Mouse (Mus musculus) thymus, postnatal 25 days (tissue): Measurements from ENCODE around the gene Nrip1.
"Not testable (repeated sequence)": the region's sequence is repeated elsewhere in the genome, so short reads cannot be mapped to it uniquely, and the experiment has no call there.

Experiments
- DNase-seq: peaks from one replicate; pipeline ENCODE4 v3.0.0; 2022

Nrip1 gene

GRCm38 (mm10) chr16:76373671-76374091 is at the start of gene Nrip1:
Nrip1 (minus strand) TSS chr16:76373827.
- DNase-seq, result peak; percentile 57

- DNase-seq, result no peak
Observed at GRCm38 (mm10) chr16:76422531-76422930, 48.9 kb upstream of the Nrip1 start.

- DNase-seq, result no peak
Observed at GRCm38 (mm10) chr16:76419849-76420248, 46.2 kb upstream of the Nrip1 start.

GRCm38 (mm10) chr16:76416477-76416876 is 42.9 kb upstream of the Nrip1 start:
- DNase-seq, result no peak

- no peak for DNase-seq
Observed at GRCm38 (mm10) chr16:76416060-76416438, 42.4 kb upstream of the Nrip1 start.

GRCm38 (mm10) chr16:76415407-76416059 is 41.9 kb upstream of the Nrip1 start:
- no peak for DNase-seq

GRCm38 (mm10) chr16:76414528-76414927 is 40.9 kb upstream of the Nrip1 start:
- DNase-seq, result no peak

GRCm38 (mm10) chr16:76413581-76413980 is 40.0 kb upstream of the Nrip1 start:
- no peak for DNase-seq

- DNase-seq, result no peak
Observed at GRCm38 (mm10) chr16:76409355-76409722, 35.7 kb upstream of the Nrip1 start.

- DNase-seq, result no peak
Observed at GRCm38 (mm10) chr16:76408696-76409354, 35.2 kb upstream of the Nrip1 start.

- no peak for DNase-seq
Observed at GRCm38 (mm10) chr16:76408241-76408640, 34.6 kb upstream of the Nrip1 start.

GRCm38 (mm10) chr16:76407321-76407920 is 33.8 kb upstream of the Nrip1 start:
- no peak for DNase-seq

GRCm38 (mm10) chr16:76406897-76407296 is 33.3 kb upstream of the Nrip1 start:
- peak; percentile 8 for DNase-seq

- DNase-seq, result no peak
Observed at GRCm38 (mm10) chr16:76406319-76406718, 32.7 kb upstream of the Nrip1 start.

- not testable (repeated sequence) for DNase-seq
Observed at GRCm38 (mm10) chr16:76403305-76403704, 29.7 kb upstream of the Nrip1 start.

GRCm38 (mm10) chr16:76396512-76396911 is 22.9 kb upstream of the Nrip1 start:
- DNase-seq, result no peak

- DNase-seq, result no peak
Observed at GRCm38 (mm10) chr16:76393267-76393666, 19.6 kb upstream of the Nrip1 start.

GRCm38 (mm10) chr16:76386496-76386895 is 12.9 kb upstream of the Nrip1 start:
- DNase-seq, result no peak

- DNase-seq, result no peak
Observed at GRCm38 (mm10) chr16:76386071-76386470, 12.4 kb upstream of the Nrip1 start.

GRCm38 (mm10) chr16:76377211-76377610 is 3.6 kb upstream of the Nrip1 start:
- DNase-seq, result no peak

- no peak for DNase-seq
Observed at GRCm38 (mm10) chr16:76376661-76377060, 3.0 kb upstream of the Nrip1 start.

GRCm38 (mm10) chr16:76372941-76373561 is 576 bp downstream of the Nrip1 start:
- DNase-seq, result peak; percentile 86

- DNase-seq, result peak; percentile 78
Observed at GRCm38 (mm10) chr16:76372045-76372940, 1.3 kb downstream of the Nrip1 start.
